Mouse (Mus musculus) forebrain, postnatal 0 days (tissue): Measurements from ENCODE around the gene Lpp. TPM values are rescaled to one million over a fixed set of nuclear protein-coding genes. Genes with fewer than 3 reads are reported as not detected.

ENCODE experiments used
- ATAC-seq: fragments of 200-750 bp; cut with Nextera tagmentation; 2 replicates; pipeline ENCODE4 v1.8.0; 2017; ENCODE audit warnings: mild to moderate bottlenecking, moderate library complexity
- DNase-seq: peaks from one replicate; pipeline ENCODE4 v3.0.0-alpha.2; 2015
- H3K27ac ChIP-seq: fragments of 300-500 bp; sonication (generic); 2 replicates; pipeline ENCODE4 v1.5.1; 2014; ENCODE audit warnings: low read depth, mild to moderate bottlenecking, antibody characterized with exemption, low read length, moderate library complexity, mixed read lengths
- H3K27me3 ChIP-seq: fragments of 300-500 bp; sonication (generic); 2 replicates; pipeline ENCODE4 v1.6.1; 2014; ENCODE audit warnings: mild to moderate bottlenecking, low read length, mixed read lengths; ENCODE audit not compliant: insufficient read depth
- H3K36me3 ChIP-seq: fragments of 300-500 bp; sonication (generic); 2 replicates; pipeline ENCODE4 v1.6.1; 2014; ENCODE audit warnings: mild to moderate bottlenecking, moderate library complexity; ENCODE audit not compliant: insufficient read depth
- H3K4me1 ChIP-seq: fragments of 300-500 bp; sonication (generic); 2 replicates; pipeline ENCODE4 v1.6.1; 2014; ENCODE audit warnings: antibody characterized with exemption; ENCODE audit not compliant: insufficient read depth
- H3K4me2 ChIP-seq: fragments of 300-500 bp; sonication (generic); 2 replicates; pipeline ENCODE4 v1.6.1; 2014; ENCODE audit warnings: low read depth, mild to moderate bottlenecking, moderate library complexity
- H3K4me3 ChIP-seq: fragments of 300-500 bp; sonication (generic); 2 replicates; pipeline ENCODE4 v1.5.1; 2014; ENCODE audit warnings: low read depth, low read length, mixed read lengths
- H3K9ac ChIP-seq: fragments of 300-500 bp; sonication (generic); 2 replicates; pipeline ENCODE4 v1.6.1; 2014; ENCODE audit warnings: mild to moderate bottlenecking
- H3K9me3 ChIP-seq: fragments of 300-500 bp; sonication (generic); 2 replicates; pipeline ENCODE4 v1.6.1; 2016; ENCODE audit warnings: low read length
- CTCF ChIP-seq: sonication (generic); IDR thresholded peaks from 2 replicates; pipeline ENCODE4 v1.5.1; 2016; ENCODE audit warnings: antibody characterized with exemption, control low read depth, low read depth
- WGBS: fragments of 180-500 bp; shearing (Covaris S2); extraction: QIAGEN DNeasy Blood & Tissue Kit; methylation state at CpG from one replicate; pipeline ENCODE4 v1.1.7; 2014; 5-methylcytosine and 5-hydroxymethylcytosine counted together
- polyA plus RNA-seq: library from polyadenylated mRNA; unstranded; fragments of >200 nt; fragmentation: Nextera tagmentation; extraction: Ambion mirVana; gene quantifications from 2 replicates; pipeline ENCODE4 v1.2.1, GENCODE M21; 2015
- total RNA-seq: library from RNA; depleted of rRNA; stranded (reverse); fragments of >200 nt; gene quantifications from 2 replicates; pipeline ENCODE4 v1.2.3, GENCODE M21; 2014

Gene Lpp
- total and polyA plus RNA-seq, 2 experiments from 2014 or later = 6.2 to 9.4 TPM

DNA sequence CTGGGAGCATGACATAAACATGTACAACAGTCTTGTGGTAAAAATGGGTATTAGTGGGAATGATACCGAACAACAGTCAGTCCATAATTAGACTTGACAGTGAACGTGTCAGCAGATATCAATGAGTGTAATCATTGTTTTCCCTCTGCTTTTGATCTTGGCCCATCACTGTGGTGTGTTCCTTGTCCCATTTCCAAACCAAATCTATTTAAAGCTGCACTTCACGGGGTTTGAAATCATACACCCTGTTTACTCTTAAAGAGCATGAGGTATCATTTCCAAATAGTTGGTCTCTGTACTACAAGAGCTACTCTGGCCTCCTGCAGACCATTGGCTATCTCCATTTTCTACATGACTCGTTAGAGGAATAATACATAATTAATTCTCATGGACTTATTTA is 168.3 kb downstream of the Lpp start:
- ATAC-seq = no peak
- TF ChIP-seq CTCF = no peak
- H3K27me3 ChIP-seq = no peaks in the 10 kb centered on the region
- H3K9me3 ChIP-seq = no peaks in the 10 kb centered on the region
- H3K4me1 ChIP-seq = no peaks in the 10 kb centered on the region
- no peak overlapping the region for H3K4me3 ChIP-seq
- H3K9ac ChIP-seq = no peak overlapping the region
- 50% methylated on average over 4 of the region's 4 CpGs for WGBS
- no peak overlapping the region for H3K4me2 ChIP-seq
- no peak for DNase-seq
- H3K36me3 ChIP-seq = no peaks in the 10 kb centered on the region
- H3K27ac ChIP-seq = no peak overlapping the region

DNA sequence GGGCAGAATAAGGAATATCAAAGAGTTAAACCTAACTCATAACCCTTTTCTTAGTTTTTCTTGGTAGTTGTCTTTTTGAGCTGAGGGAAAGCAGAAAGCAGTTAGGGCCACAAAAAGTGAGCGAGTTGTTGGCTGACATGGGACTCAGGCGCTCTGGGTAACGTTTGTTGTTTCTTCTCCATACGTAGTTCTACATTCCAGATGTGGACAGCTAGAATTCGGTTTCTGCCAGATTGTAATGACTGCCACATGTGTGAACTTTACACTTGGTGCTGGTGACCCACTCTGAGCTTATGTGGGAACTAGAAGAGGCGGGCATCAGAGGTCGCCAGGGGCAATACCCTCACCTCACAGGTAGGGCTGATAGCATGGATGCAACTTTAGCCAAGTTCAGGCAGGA is 172.0 kb downstream of the Lpp start:
- H3K9me3 ChIP-seq = no peaks in the 10 kb centered on the region
- 94% methylated on average over 7 of the region's 7 CpGs for WGBS
- no peaks in the 10 kb centered on the region for H3K27me3 ChIP-seq
- peaks cover 5% of the 10 kb centered on the region; the same call in 1 of the 2 replicates for H3K4me1 ChIP-seq
- no peak overlapping the region for H3K27ac ChIP-seq
- no peak for TF ChIP-seq CTCF
- no peak for DNase-seq
- ATAC-seq = no peak
- H3K9ac ChIP-seq = no peak overlapping the region
- no peak overlapping the region for H3K4me2 ChIP-seq
- H3K36me3 ChIP-seq = no peaks in the 10 kb centered on the region
- H3K4me3 ChIP-seq = no peak overlapping the region

DNA sequence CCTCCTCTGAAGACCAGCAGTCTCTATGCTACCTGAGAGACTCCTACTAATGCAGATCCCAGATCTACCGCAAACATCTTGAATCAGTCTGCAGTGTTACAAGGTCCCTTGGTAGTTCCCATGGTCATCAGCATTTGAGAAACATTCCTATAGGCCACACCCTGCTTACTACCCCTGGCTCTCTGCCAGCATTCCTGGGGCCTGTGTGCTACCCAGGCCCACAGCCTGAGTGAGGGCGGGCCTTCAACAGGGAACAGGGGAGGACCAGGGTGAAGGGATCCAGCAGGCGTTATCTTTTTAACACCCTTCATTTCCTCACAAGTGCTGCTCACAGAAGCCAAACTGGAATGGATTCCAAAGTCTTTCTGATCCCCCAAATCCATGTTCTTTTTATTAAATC is 173.0 kb downstream of the Lpp start:
- no peak overlapping the region for H3K27ac ChIP-seq
- ATAC-seq = no peak
- no peak for DNase-seq
- no peaks in the 10 kb centered on the region for H3K27me3 ChIP-seq
- no peak overlapping the region for H3K9ac ChIP-seq
- TF ChIP-seq CTCF = no peak
- no peaks in the 10 kb centered on the region for H3K36me3 ChIP-seq
- H3K4me2 ChIP-seq = no peak overlapping the region
- H3K4me3 ChIP-seq = no peak overlapping the region
- H3K4me1 ChIP-seq = peaks cover 5% of the 10 kb centered on the region; the same call in 1 of the 2 replicates
- no peaks in the 10 kb centered on the region for H3K9me3 ChIP-seq
- WGBS = 66% methylated on average over 3 of the region's 3 CpGs

DNA sequence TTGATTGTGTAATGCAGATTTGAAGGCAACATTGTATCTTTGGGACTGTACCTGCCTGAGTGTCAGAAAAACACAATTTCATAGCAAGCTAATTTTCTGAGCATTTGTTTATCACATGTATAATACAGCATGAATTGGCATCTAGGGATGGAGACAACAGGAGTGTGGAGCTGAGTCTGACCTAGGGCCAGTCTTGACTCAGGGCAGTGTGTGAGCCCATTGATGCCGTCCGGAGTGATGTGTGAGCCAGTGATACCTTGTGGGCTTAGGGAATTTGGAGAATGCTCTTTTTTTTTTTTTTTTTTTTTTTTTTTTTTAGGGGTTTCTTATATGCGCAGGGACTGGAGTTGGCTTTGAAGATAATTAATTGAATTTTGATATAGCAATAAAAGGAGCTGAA is 174.3 kb downstream of the Lpp start:
- TF ChIP-seq CTCF = no peak
- Histone ChIP-seq H3K27ac (no peak overlapping the region), H3K27me3 (no peaks in the 10 kb centered on the region), H3K36me3 (no peaks in the 10 kb centered on the region), H3K4me1 (peaks cover 5% of the 10 kb centered on the region; the same call in 1 of the 2 replicates), H3K4me2 (no peak overlapping the region), H3K9me3 (no peaks in the 10 kb centered on the region), H3K4me3 (no peak overlapping the region), H3K9ac (no peak overlapping the region)
- ATAC-seq (no peak), DNase-seq (no peak)
- 89% methylated on average over 3 of the region's 3 CpGs for WGBS

DNA sequence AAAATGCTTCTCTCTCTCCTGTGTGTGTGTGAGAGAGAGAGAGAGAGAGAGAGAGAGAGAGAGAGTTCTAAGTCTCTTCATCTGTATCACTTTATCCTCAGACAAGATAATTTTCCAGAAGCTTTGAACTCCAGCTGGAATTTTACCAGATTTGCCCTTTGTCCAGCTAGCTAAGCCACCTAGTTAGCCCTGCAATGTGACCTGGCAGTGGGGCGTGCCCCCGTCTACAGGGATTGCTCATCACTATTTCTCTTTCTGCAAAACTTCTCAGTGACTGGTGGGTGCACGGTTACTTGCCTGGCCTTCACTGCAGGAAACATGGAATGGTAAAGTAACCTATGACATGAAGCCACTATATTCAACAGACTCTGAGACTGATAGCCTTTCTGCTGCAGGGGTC is 174.8 kb downstream of the Lpp start:
- no peak for TF ChIP-seq CTCF
- DNase-seq (no peak), ATAC-seq (no peak)
- 90% methylated on average over 3 of the region's 3 CpGs for WGBS
- H3K27me3 ChIP-seq = no peaks in the 10 kb centered on the region
- no peaks in the 10 kb centered on the region for H3K9me3 ChIP-seq
- no peak overlapping the region for H3K27ac ChIP-seq
- H3K4me2 ChIP-seq = no peak overlapping the region
- H3K36me3 ChIP-seq = no peaks in the 10 kb centered on the region
- no peak overlapping the region for H3K4me3 ChIP-seq
- peaks cover 5% of the 10 kb centered on the region; the same call in 1 of the 2 replicates for H3K4me1 ChIP-seq
- no peak overlapping the region for H3K9ac ChIP-seq

DNA sequence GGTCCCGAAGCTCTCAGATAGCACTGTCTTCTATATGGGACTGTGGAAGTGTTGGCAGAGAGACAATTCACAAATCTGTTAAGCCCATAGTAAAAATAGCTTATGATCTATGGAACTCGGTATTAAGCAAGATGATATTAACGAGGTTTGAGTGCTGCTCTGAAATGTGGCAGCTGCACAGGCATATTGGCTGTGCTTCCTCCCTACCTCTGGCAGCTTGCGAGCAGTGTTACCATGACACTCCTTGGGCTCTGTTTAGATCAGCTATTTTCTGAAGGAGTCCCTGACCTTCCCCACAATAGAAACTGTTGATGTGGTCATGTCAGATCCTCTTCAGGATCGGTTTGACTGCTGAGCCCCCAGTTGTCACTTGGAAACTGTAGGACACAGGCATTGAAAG is 176.4 kb downstream of the Lpp start:
- H3K27me3 ChIP-seq = no peaks in the 10 kb centered on the region
- H3K36me3 ChIP-seq = no peaks in the 10 kb centered on the region
- no peaks in the 10 kb centered on the region for H3K9me3 ChIP-seq
- TF ChIP-seq CTCF = no peak
- no peak overlapping the region for H3K27ac ChIP-seq
- DNase-seq = peak; percentile 14
- ATAC-seq = peak; percentile 54
- H3K4me1 ChIP-seq = peaks cover 5% of the 10 kb centered on the region; the same call in 1 of the 2 replicates
- 51% methylated on average over 5 of the region's 5 CpGs for WGBS
- H3K4me3 ChIP-seq = no peak overlapping the region
- H3K4me2 ChIP-seq = no peak overlapping the region
- no peak overlapping the region for H3K9ac ChIP-seq

DNA sequence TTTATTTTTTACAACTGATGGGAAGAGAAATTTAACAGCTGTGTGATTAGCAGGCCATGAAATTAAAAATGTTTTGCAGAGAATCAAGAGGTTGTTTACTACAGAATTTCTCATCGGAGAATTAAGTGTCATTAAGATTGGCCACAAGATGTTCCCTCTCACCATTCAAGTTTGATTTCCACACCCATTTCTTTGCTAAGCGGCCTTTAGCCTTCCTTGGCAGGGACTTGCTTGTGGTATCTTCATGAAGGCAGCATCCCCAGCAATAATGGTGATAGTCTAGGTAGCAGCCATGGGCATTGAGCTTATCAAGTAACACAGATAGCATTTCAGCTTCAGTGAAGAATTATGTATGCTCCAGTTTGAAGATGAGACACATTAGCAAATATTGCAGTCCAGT is 183.7 kb downstream of the Lpp start:
- DNase-seq = no peak

DNA sequence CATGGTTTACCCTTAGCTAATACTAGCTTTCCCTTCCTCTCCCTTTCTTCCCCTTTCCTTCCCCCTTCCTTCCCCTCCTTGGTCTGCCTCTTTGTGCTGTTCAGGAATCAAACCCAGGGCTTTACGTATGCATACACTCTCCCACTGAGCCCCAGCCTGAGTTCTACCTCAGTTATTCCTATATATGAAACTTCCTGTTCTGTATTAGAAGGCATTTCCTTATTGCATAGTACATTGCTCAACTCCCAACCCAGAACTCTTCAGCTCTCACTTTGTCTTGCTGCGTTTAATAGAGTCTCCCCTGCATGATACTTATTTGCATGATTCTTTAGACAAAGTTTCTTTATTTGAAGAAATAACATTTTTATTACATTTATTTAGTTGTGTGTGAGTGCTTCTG is 184.5 kb downstream of the Lpp start:
- Histone ChIP-seq H3K9ac (no peak overlapping the region), H3K27ac (no peak overlapping the region), H3K4me1 (no peaks in the 10 kb centered on the region), H3K36me3 (no peaks in the 10 kb centered on the region), H3K9me3 (no peaks in the 10 kb centered on the region), H3K27me3 (no peaks in the 10 kb centered on the region), H3K4me3 (no peak overlapping the region), H3K4me2 (no peak overlapping the region)
- TF ChIP-seq CTCF = no peak
- 86% methylated on average over 2 of the region's 2 CpGs for WGBS
- DNase-seq (no peak), ATAC-seq (no peak)

More for the DNA sequence above, 183.7 kb downstream of the Lpp start:
- Histone ChIP-seq H3K4me2 (no peak overlapping the region), H3K27me3 (no peaks in the 10 kb centered on the region), H3K27ac (no peak overlapping the region), H3K4me1 (no peaks in the 10 kb centered on the region), H3K9me3 (no peaks in the 10 kb centered on the region), H3K9ac (no peak overlapping the region), H3K4me3 (no peak overlapping the region), H3K36me3 (no peaks in the 10 kb centered on the region)
- no peak for TF ChIP-seq CTCF
- ATAC-seq = no peak
- 84% methylated on average over 2 of the region's 2 CpGs for WGBS
